Mouse (Mus musculus): ENCODE measurements around the gene Kctd19.

Kctd19 gene

GRCm38 (mm10) chr8:105413391-105413790 lies at the start of gene Kctd19, which contains the start of gene Lrrc36:
TSS of gene Kctd19 (minus strand) at chr8:105413502.
TSS of gene Lrrc36 (plus strand) at chr8:105413571.
- DNase-seq (ENCODE audit: low spot score): peak; percentile 61

GRCm38 (mm10) chr8:105461085-105461803 lies 47.9 kb upstream of the Kctd19 start:
- DNase-seq (ENCODE audit: low spot score): no peak

DNA sequence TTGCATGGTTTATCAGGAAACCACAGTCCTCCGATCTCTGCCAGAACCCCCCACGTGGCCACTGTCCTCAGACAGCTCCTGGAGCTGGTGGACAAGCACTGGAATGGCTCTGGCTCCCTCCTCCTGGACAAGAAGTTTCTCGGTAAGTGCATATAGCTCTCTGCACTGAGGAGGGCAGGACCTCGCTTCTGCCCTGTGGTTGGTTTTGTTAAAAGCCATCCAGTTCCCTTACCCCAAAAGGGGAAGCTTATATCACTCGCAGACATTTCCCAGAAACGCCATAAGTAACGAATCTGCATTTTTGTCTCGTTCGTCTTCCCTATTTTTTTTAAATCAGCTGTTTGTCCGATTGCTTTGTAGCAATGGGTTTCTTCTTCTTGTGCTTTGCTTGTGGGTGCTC lies 41.9 kb upstream of the Kctd19 start:
- DNase-seq (ENCODE audit: low spot score): no peak

- no peak for DNase-seq (ENCODE audit: low spot score)
These were observed 40.8 kb upstream of the Kctd19 start for GRCm38 (mm10) chr8:105454088-105454487.

GRCm38 (mm10) chr8:105453296-105453695 lies 40.0 kb upstream of the Kctd19 start:
- no peak for DNase-seq (ENCODE audit: low spot score)

GRCm38 (mm10) chr8:105451903-105452603 lies 38.8 kb upstream of the Kctd19 start:
- DNase-seq (ENCODE audit: low spot score): no peak

- DNase-seq (ENCODE audit: low spot score): no peak
These were observed 37.7 kb upstream of the Kctd19 start for GRCm38 (mm10) chr8:105450977-105451376.

GRCm38 (mm10) chr8:105448596-105448995 lies 35.3 kb upstream of the Kctd19 start:
- no peak for DNase-seq (ENCODE audit: low spot score)

GRCm38 (mm10) chr8:105448188-105448587 lies 34.9 kb upstream of the Kctd19 start:
- DNase-seq (ENCODE audit: low spot score): no peak

GRCm38 (mm10) chr8:105446127-105446552 lies 32.8 kb upstream of the Kctd19 start:
- DNase-seq (ENCODE audit: low spot score): no peak

- DNase-seq (ENCODE audit: low spot score): no peak
These were observed 32.2 kb upstream of the Kctd19 start for GRCm38 (mm10) chr8:105445296-105446126.

GRCm38 (mm10) chr8:105442661-105443060 lies 29.4 kb upstream of the Kctd19 start:
- DNase-seq (ENCODE audit: low spot score): no peak

GRCm38 (mm10) chr8:105441433-105441832 lies 28.1 kb upstream of the Kctd19 start:
- peak; percentile 41 for DNase-seq (ENCODE audit: low spot score)

DNA sequence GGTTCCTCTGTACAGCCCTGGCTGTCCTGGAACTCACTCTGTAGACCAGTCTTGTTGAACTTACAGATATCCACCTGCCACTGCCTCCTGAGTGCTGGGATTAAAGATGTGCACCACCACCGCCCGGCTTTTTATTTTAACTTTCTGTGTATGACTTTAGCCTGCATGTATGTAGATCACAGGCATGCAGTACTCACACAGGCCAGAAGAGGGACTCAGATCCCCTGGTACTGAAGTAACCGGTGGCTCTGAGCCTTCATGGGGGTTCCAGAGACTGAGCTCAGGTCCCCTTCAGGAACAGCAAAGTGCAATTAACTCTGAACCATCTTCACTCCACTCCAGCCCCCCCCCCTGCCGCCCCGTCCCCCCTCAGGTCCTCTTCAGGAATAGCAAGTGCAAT lies 25.6 kb upstream of the Kctd19 start:
- DNase-seq (ENCODE audit: low spot score): no peak

DNA sequence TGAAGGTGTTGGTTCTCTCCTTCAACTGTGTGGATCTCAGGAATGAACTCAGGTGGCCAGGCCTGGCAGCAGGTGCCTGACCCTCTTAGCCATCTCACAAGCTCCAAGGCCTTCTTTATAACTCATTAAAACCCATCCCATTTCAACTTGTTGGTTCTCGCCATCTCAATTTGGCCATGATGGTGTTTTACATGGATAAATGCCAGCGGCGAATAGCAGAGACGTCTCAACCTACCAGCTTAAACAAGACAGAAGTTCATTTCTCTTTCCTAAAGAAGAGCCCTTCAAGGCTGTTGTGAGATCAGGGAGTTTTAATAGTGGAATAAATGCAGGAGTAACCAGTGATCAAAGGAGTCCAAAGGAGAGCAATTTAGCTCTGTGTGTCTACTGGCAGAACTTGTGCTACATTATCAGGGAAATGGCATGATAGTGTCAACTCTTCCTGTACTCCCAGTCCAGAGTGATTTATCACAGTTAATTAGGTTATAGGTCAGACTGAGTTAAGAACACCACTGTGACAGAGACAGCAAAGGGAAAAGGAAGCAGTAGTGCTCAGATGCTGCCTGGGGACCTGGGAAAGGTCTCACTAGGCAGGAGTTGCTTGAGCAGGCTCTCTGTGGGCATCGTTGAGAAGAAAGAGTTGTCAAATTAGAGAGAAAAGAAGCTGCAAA lies 23.9 kb upstream of the Kctd19 start:
- no peak for DNase-seq (ENCODE audit: low spot score)

GRCm38 (mm10) chr8:105436218-105436617 lies 22.9 kb upstream of the Kctd19 start:
- DNase-seq (ENCODE audit: low spot score): no peak

DNA sequence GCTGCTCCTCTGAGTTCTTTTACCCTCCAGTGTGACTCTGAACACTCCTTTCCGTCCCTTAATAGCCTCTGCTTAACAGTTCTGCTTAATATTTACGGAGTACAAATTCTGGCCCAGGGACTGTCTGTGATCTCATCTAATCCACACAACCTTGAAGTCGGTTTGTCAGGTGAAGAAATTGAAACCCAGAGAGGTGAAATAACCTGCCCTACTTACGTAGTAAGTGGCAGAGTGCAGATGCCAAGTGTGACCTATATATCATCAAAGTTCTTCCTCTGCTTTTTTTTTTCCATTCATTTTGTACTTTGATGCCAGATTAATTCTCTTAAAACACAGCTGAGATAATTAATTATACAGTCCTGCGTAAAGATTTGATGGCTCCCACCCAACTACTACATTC lies 20.8 kb upstream of the Kctd19 start:
- no peak for DNase-seq (ENCODE audit: low spot score)

DNA sequence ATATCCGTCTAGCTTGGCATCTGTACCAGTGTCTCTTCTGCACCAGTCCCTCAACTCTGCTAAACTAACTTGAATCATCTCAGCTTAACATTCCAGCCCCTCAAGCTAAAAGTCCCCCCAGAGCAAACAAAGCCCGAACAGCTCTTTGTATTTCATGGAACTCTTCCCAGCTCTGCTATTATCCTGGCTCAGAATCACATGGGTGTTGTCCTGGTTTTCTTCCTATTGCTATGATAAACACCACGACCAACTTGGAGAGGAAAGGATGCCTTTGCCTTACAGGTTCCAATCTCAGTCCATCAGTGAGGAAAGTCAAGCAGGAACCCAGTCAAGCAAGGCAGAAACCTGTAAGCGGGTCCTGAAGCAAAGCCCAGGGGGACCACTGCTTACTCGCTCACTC lies 20.2 kb upstream of the Kctd19 start:
- DNase-seq (ENCODE audit: low spot score): no peak

GRCm38 (mm10) chr8:105433021-105433420 lies 19.7 kb upstream of the Kctd19 start:
- no peak for DNase-seq (ENCODE audit: low spot score)

DNA sequence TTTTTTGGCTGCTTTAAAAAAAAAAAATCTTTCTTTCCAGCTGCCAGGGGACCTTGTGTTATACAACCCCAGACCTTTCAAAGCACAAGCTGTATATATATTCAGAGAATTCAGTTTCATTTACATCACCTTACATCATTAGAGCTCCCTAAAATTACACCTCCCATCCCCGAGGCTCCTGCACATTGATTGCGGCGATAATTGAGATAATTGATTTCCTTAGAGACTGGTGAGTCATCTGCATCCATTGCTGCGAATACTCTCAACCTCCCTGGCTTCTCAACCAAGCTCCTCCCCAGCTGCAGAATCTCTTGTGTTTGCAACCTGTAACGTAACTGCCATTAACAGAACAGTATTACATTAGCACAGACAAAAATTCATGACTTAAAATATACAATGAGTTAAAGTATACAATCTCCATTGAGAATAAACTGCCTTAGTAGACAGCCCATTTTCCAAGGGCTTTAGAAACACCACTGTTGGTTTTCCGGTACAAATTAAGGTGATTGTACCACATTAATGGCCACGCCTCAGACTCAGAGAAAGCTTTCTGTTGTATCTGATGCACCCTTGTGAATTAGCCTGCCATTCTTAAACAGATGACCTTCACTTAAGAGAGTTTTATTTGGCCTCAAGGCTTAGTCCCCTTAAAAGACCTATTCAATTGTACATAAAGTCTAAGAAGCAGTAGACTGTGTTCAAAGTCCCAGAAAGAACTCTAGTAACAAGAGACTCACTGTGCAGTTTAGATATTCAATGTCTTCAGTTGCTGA lies 18.6 kb upstream of the Kctd19 start:
- DNase-seq (ENCODE audit: low spot score): no peak

- no peak for DNase-seq (ENCODE audit: low spot score)
These were observed 13.6 kb upstream of the Kctd19 start for GRCm38 (mm10) chr8:105426878-105427277.
